Mouse (Mus musculus): ENCODE results near the gene Methig1. TPM values are rescaled to one million over a fixed set of nuclear protein-coding genes. Genes with fewer than 3 reads are reported as not detected.
"Not testable (repeated sequence)": the region's sequence is repeated elsewhere in the genome, so short reads cannot be mapped to it uniquely, and the experiment has no call there.

Methig1 gene
- polyA plus RNA-seq, 1 experiment from 2014 or later: not detected

- peak within 1 kb of the TSS; percentile 95 for H3K4me2 ChIP-seq
- H3K27me3 ChIP-seq: peaks cover 15% of the 10 kb centered on the region
- H3K9ac ChIP-seq: peak within 1 kb of the TSS; percentile 87
- ATAC-seq (ENCODE audit: low FRiP score, low read depth); H3K9me3 ChIP-seq; H3K36me3 ChIP-seq: not testable (repeated sequence)
- peak within 1 kb of the TSS; percentile 93 for H3K4me3 ChIP-seq
- 28% methylated on average over 3 of the region's 3 CpGs for WGBS
- peak within 1 kb of the TSS; percentile 36 for H3K27ac ChIP-seq (replicated peaks)
- H3K4me1 ChIP-seq (replicated peaks): peaks cover 46% of the 10 kb centered on the region
Measured at GRCm38 (mm10) chr15:100421758-100422197, 68.8 kb downstream of the Methig1 start, which contains the start of gene Gm5475. Gene Gm5475, plus strand, starts transcription at chr15:100422147.

DNA sequence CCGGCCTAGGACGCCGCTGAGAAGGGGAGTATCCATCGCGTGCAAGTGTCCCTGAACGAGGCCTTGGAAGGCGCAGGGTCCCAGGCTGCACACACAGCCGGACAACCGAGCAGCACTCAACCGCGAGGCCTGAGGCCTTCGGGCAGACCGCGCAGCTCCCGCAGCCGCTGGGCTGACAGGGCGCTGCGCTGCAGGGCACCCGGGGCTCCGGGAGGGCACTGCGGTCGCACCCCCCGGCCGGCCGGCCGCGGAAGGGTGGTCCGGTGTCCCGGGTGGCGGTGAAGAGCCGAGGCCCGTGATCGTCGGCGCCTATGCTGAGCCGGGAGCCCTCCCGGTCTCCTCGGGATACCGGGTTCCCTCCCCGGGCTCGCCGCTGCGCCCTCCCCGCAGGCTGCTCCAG is 69.5 kb downstream of the Methig1 start:
- under 1% methylated on average over 41 of the region's 44 CpGs for WGBS
- H3K4me1 ChIP-seq (replicated peaks): peaks cover 46% of the 10 kb centered on the region

DNA sequence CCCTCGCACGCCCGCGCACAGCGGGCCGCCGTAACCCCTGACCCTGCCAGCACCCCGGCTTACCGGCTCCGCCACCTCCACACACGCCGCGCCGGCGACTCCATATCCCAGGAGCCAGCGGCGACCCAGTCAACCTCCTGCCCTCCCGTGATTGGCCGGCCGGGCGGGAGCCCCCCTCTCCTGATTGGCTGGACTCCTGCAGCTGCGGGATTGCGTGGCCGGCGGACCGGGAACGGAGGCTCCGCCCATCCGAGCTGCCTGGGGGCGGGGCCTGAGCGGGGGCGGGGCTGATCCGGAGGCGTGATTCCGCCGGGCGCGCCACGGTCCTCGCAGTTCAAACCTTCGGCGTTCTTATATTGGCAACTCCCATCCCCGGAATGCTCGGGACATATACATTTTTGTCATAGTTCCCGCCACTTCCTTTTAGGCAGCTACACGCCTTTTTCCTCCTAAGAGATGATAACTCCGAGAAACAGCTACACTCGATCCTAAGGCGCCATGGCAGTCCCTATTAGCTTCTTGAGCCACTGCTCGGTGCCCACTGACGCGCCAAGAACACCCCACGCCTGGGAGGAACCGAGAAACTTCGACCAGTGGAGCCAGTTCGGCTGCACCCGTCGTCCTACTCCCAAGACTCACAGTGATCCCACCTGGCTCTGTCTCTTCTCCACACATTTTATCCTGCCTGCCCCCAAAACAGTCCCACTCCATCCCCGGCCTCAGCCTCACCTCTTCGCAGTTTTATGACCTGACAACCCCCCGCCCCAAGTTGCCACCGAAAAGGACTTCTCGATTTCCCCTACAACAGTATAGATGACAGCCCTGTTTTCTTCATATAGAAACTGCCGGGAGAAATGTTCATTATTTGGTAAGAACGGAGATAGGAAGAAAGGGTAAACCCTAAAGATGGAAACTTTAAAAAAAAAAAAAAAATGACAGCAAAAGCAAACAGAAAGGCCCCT is 70.2 kb downstream of the Methig1 start:
- Histone ChIP-seq H3K27me3 (peaks cover 15% of the 10 kb centered on the region), H3K4me3 (peak overlapping the region; percentile 93), H3K36me3 (no peaks in the 10 kb centered on the region), H3K4me1 (replicated peaks) (peaks cover 46% of the 10 kb centered on the region), H3K27ac (replicated peaks) (peak overlapping the region; percentile 36), H3K4me2 (peak overlapping the region; percentile 95), H3K9ac (peak overlapping the region; percentile 87), H3K9me3 (no peaks in the 10 kb centered on the region)
- WGBS: under 1% methylated on average over 55 of the region's 65 CpGs
- ATAC-seq (ENCODE audit: low FRiP score, low read depth): peak; percentile 98

More for the DNA sequence above, 69.5 kb downstream of the Methig1 start:
- peak overlapping the region; percentile 93 for H3K4me3 ChIP-seq
- peak overlapping the region; percentile 36 for H3K27ac ChIP-seq (replicated peaks)
- no peaks in the 10 kb centered on the region for H3K9me3 ChIP-seq
- peak overlapping the region; percentile 95 for H3K4me2 ChIP-seq
- no peaks in the 10 kb centered on the region for H3K36me3 ChIP-seq
- peak; percentile 60 for ATAC-seq (ENCODE audit: low FRiP score, low read depth)
- H3K27me3 ChIP-seq: peaks cover 15% of the 10 kb centered on the region
- H3K9ac ChIP-seq: peak overlapping the region; percentile 87

- Histone ChIP-seq H3K9me3 (no peaks in the 10 kb centered on the region), H3K27ac (replicated peaks) (no peak overlapping the region), H3K27me3 (peaks cover 15% of the 10 kb centered on the region), H3K4me3 (peak overlapping the region; percentile 93), H3K9ac (peak overlapping the region; percentile 33; the same call in 1 of the 2 replicates), H3K4me1 (replicated peaks) (peaks cover 46% of the 10 kb centered on the region), H3K36me3 (no peaks in the 10 kb centered on the region), H3K4me2 (peak overlapping the region; percentile 95)
- 4% methylated on average over 14 of the region's 14 CpGs for WGBS
- no peak for ATAC-seq (ENCODE audit: low FRiP score, low read depth)
Measured at GRCm38 (mm10) chr15:100423916-100424315, 71.0 kb downstream of the Methig1 start.

DNA sequence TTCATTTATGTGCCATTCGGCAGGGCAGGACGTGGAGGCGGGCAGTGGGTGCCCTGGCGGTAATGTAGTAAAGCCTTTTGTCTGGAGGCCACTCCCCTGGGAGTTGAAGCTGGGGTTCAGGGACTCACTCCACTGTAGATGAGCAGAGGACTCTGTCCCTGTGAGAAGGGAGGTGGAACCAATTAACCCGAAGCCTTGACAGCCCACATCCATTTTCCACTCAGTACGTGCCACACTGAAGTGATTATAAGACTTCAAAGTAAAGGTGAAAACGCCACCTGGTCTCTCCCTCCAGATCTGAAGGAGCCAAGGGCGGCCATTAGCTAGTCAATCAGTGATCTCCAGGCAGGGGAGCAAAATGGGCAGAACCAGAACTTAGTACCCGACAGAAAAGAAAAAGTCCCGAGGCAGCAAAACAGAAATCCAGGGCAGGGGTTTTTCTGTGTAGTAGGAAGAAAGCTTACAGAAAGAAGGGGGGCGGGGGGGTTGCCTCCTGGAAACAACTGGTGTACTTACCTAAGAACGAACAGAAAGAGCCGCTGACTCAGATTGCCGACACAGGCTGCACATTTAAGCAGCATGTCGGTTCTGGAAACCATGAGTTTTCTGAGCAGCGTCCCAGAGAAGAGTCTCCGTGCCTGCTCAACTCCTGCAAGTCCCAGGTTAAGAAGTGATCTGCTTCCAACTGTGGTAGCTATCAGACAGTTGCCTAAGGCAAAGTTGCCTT is 71.6 kb downstream of the Methig1 start, which contains the start of gene Slc11a2:
Gene Slc11a2 (minus strand): TSS at position 677 of the 727 bp plus-strand sequence.
- peak within 1 kb of the TSS; percentile 93 for H3K4me3 ChIP-seq
- peaks cover 15% of the 10 kb centered on the region for H3K27me3 ChIP-seq
- no peak within 1 kb of the TSS for H3K27ac ChIP-seq (replicated peaks)
- 27% methylated on average over 17 of the region's 17 CpGs for WGBS
- no peaks in the 10 kb centered on the region for H3K9me3 ChIP-seq
- no peak for ATAC-seq (ENCODE audit: low FRiP score, low read depth)
- peaks cover 41% of the 10 kb centered on the region for H3K4me1 ChIP-seq (replicated peaks)
- no peaks in the 10 kb centered on the region for H3K36me3 ChIP-seq
- peak within 1 kb of the TSS; percentile 33; the same call in 1 of the 2 replicates for H3K9ac ChIP-seq
- peak within 1 kb of the TSS; percentile 95 for H3K4me2 ChIP-seq

DNA sequence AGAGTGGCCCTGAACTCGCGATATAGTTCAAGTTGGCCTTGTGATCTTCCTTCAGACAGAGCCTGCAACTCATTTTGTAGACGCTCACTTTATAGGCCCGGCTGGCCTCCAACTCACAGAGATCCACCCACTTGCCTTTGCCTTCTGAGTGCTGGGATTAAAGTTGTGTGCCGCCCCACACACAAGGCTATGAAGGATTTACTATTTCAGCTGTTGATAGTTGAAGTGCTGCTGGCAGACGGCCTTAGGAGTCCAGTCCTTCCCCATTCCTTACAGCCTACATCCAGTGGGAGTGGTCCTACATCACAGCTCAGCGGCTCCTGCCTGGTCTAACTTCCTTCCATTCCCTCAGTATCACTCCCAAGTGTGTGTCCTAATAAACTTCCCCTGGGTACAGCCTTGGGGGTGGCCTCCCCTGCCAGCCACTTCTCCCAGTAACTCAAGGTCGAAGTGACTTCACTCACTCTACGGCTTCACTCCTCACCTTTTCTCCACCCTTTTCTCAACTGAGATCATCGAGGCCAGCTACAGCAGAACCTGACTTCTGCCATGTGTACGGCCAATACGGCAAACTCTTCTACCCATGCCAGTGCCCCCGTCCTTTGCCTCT is 75.5 kb downstream of the Methig1 start:
- Histone ChIP-seq H3K36me3 (no peaks in the 10 kb centered on the region), H3K4me2 (no peak overlapping the region), H3K4me3 (no peak overlapping the region), H3K4me1 (replicated peaks) (peaks cover 12% of the 10 kb centered on the region), H3K27ac (replicated peaks) (no peak overlapping the region), H3K9ac (no peak overlapping the region), H3K27me3 (peaks cover 15% of the 10 kb centered on the region), H3K9me3 (no peaks in the 10 kb centered on the region)
- WGBS: 87% methylated on average over 13 of the region's 13 CpGs
- ATAC-seq (ENCODE audit: low FRiP score, low read depth): no peak

- ATAC-seq (ENCODE audit: low FRiP score, low read depth): peak; percentile 48; the same call in 1 of the 2 replicates
- H3K9me3 ChIP-seq: no peaks in the 10 kb centered on the region
- peaks cover 12% of the 10 kb centered on the region for H3K27me3 ChIP-seq
- no peak overlapping the region for H3K9ac ChIP-seq
- 60% methylated on average over 11 of the region's 11 CpGs for WGBS
- no peaks in the 10 kb centered on the region for H3K4me1 ChIP-seq (replicated peaks)
- no peak overlapping the region for H3K4me3 ChIP-seq
- peak overlapping the region; percentile 39; the same call in 1 of the 2 replicates for H3K27ac ChIP-seq (replicated peaks)
- no peaks in the 10 kb centered on the region for H3K36me3 ChIP-seq
- no peak overlapping the region for H3K4me2 ChIP-seq
Measured at GRCm38 (mm10) chr15:100429959-100430565, 77.1 kb downstream of the Methig1 start.

GRCm38 (mm10) chr15:100433234-100433633 is 80.3 kb downstream of the Methig1 start:
- Histone ChIP-seq H3K4me1 (replicated peaks) (no peaks in the 10 kb centered on the region), H3K36me3 (no peaks in the 10 kb centered on the region), H3K27ac (replicated peaks) (no peak overlapping the region), H3K9ac (no peak overlapping the region), H3K9me3 (no peaks in the 10 kb centered on the region), H3K4me2 (no peak overlapping the region), H3K27me3 (no peaks in the 10 kb centered on the region), H3K4me3 (no peak overlapping the region)
- WGBS: 76% methylated on average over 4 of the region's 4 CpGs
- ATAC-seq (ENCODE audit: low FRiP score, low read depth): no peak

Other genes starting within 250 kb of the Methig1 start
- gene Atf1, start 125.3 kb upstream of the Methig1 start, polyA plus RNA-seq (2015; fragmentation: Nextera tagmentation; extraction: Ambion mirVana): 12.7 and 14.4 TPM in 2 replicates
- gene Tmprss12, start 72.3 kb upstream of the Methig1 start, polyA plus RNA-seq (2015; fragmentation: Nextera tagmentation; extraction: Ambion mirVana): not detected in 2 replicates
- 3.4 and 3.8 TPM in 2 replicates for gene Mettl7a1, start 49.0 kb upstream of the Methig1 start, polyA plus RNA-seq (2015; fragmentation: Nextera tagmentation; extraction: Ambion mirVana)
- gene Mettl7a3, start 18.2 kb upstream of the Methig1 start, polyA plus RNA-seq (2015; fragmentation: Nextera tagmentation; extraction: Ambion mirVana): 0.09 and 0.12 TPM in 2 replicates
- gene Mettl7a2, start 51 bp downstream of the Methig1 start, polyA plus RNA-seq (2015; fragmentation: Nextera tagmentation; extraction: Ambion mirVana): not detected in 2 replicates
- gene Higd1c, start 11.4 kb downstream of the Methig1 start, polyA plus RNA-seq (2015; fragmentation: Nextera tagmentation; extraction: Ambion mirVana): 0.38 TPM in 1 of 2 replicates, not detected in the other
- 0.18 and 0.19 TPM in 2 replicates for gene Gm5475, start 69.0 kb downstream of the Methig1 start, polyA plus RNA-seq (2015; fragmentation: Nextera tagmentation; extraction: Ambion mirVana)
- gene Slc11a2, start 71.9 kb downstream of the Methig1 start, polyA plus RNA-seq (2015; fragmentation: Nextera tagmentation; extraction: Ambion mirVana): 19.9 and 27.6 TPM in 2 replicates
- gene Letmd1, start 115.9 kb downstream of the Methig1 start, polyA plus RNA-seq (2015; fragmentation: Nextera tagmentation; extraction: Ambion mirVana): 55.5 and 56.7 TPM in 2 replicates
- gene Csrnp2, start 142.3 kb downstream of the Methig1 start, polyA plus RNA-seq (2015; fragmentation: Nextera tagmentation; extraction: Ambion mirVana): 43.5 and 46.5 TPM in 2 replicates
- gene Tfcp2, start 198.9 kb downstream of the Methig1 start, polyA plus RNA-seq (2015; fragmentation: Nextera tagmentation; extraction: Ambion mirVana): 34.2 and 35.9 TPM in 2 replicates
- 35.0 and 38.1 TPM in 2 replicates for gene Pou6f1, start 246.8 kb downstream of the Methig1 start, polyA plus RNA-seq (2015; fragmentation: Nextera tagmentation; extraction: Ambion mirVana)

Data from hindbrain, embryonic 15.5 days (tissue).